ENCODE assay signal across 9 mouse cellular contexts in genomic region chr2:116059661-116060060, GRCm38 (mm10). TPM values are rescaled to one million over a fixed set of nuclear protein-coding genes. Genes with fewer than 3 reads are reported as not detected.
DNase-seq lines count a peak whose midpoint lies in the region; ATAC-seq and TF ChIP-seq lines count a peak whose summit lies in the region.
"Had no signal": no experiment of that assay in that cellular context is flagged by ENCODE, and none has a peak within 500 bp of the region (broad histone marks: within the 10 kb centered on the region; RNA-seq: fewer than 3 reads in every experiment).

No protein-coding gene starts in this region.

- H3K27ac ChIP-seq in heart, embryonic 10.5 days, result peak overlapping the region; percentile 99
- H3K27ac ChIP-seq in ES-Bruce4 (ENCODE audit: insufficient read depth, low read length), result no peak overlapping the region
- peak overlapping the region; percentile 39 for H3K27ac ChIP-seq in forebrain, embryonic 16.5 days (ENCODE audit: low read length)
- H3K27ac ChIP-seq in midbrain, embryonic 11.5 days (ENCODE audit: low read depth, low read length), result no peak overlapping the region; the same call in 1 of the 2 replicates
- H3K27ac ChIP-seq in gastrocnemius, adult 2 months, result no peak overlapping the region

- H3K9ac ChIP-seq in ES-Bruce4 (ENCODE audit: low read depth, poor library complexity, severe bottlenecking), result no peak overlapping the region
- peak overlapping the region; percentile 98 for H3K9ac ChIP-seq in forebrain, embryonic 16.5 days (replicated peaks; ENCODE audit: low read depth, low read length)
- peak overlapping the region; percentile 96 for H3K9ac ChIP-seq in midbrain, embryonic 11.5 days (ENCODE audit: low read length)

- H3K9me3 ChIP-seq in heart, embryonic 10.5 days, result no peaks in the 10 kb centered on the region
- H3K9me3 ChIP-seq in ES-Bruce4 (replicated peaks; ENCODE audit: control insufficient read depth, insufficient read depth, low read length, poor library complexity, severe bottlenecking), result no peaks in the 10 kb centered on the region
- no peaks in the 10 kb centered on the region for H3K9me3 ChIP-seq in forebrain, embryonic 16.5 days (ENCODE audit: control insufficient read depth, low read length)
- no peaks in the 10 kb centered on the region for H3K9me3 ChIP-seq in midbrain, embryonic 11.5 days (ENCODE audit: control insufficient read depth, low read length)

- peaks cover 33% of the 10 kb centered on the region; the same call in 1 of the 2 replicates for H3K36me3 ChIP-seq in heart, embryonic 10.5 days
- H3K36me3 ChIP-seq in ES-Bruce4 (ENCODE audit: control insufficient read depth, insufficient read depth, low read length, poor library complexity, severe bottlenecking), result no peaks in the 10 kb centered on the region
- no peaks in the 10 kb centered on the region for H3K36me3 ChIP-seq in forebrain, embryonic 16.5 days (ENCODE audit: control insufficient read depth, insufficient read depth)
- H3K36me3 ChIP-seq in midbrain, embryonic 11.5 days (ENCODE audit: control insufficient read depth, insufficient read depth, low read length), result no peaks in the 10 kb centered on the region

- DNase-seq in heart, embryonic 10.5 days (ENCODE audit: low spot score), result no peak
- no peak for DNase-seq in heart, postnatal 14 days
- DNase-seq in midbrain, embryonic 11.5 days (ENCODE audit: low spot score, missing footprints), result peak; percentile 79
- DNase-seq in gastrocnemius, adult 2 months, result no peak
- DNase-seq in testis, postnatal 10 days (ENCODE audit: low spot score), result no peak
- DNase-seq: cerebellum, postnatal 36 days had no signal

- 0 out of 2 replicates have a peak, but pooled peaks have one; percentile 19 for TF ChIP-seq EP300 in ES-Bruce4 (IDR thresholded peaks at IDR 0.05; ENCODE audit: insufficient read depth, low read depth, low read length)

- intact Hi-C loops in heart, postnatal 14 days (cut with DNase I), result loop anchor here (5.0 to 10.0 kb wide), 4 partner anchors 122 to 1435 kb away; partner anchors contain the start of gene BC052040
- intact Hi-C loops in gastrocnemius, adult 2 months (cut with DNase I), result loop anchor here (2.0 kb wide), 1 partner anchor 211 kb away; no protein-coding TSS in a partner anchor

- no peaks in the 10 kb centered on the region for H3K27me3 ChIP-seq in heart, embryonic 10.5 days (ENCODE audit: insufficient read depth, poor library complexity, severe bottlenecking)
- H3K27me3 ChIP-seq in ES-Bruce4 (ENCODE audit: control insufficient read depth, insufficient read depth, low read length, poor library complexity, severe bottlenecking), result peaks cover 34% of the 10 kb centered on the region
- H3K27me3 ChIP-seq in forebrain, embryonic 16.5 days (replicated peaks; ENCODE audit: control insufficient read depth, insufficient read depth, low read length), result no peaks in the 10 kb centered on the region
- H3K27me3 ChIP-seq in midbrain, embryonic 11.5 days (ENCODE audit: control insufficient read depth, insufficient read depth, low read length), result peaks cover 3% of the 10 kb centered on the region; the same call in 1 of the 2 replicates

- 65% methylated on average over 1 of the region's 1 CpGs for WGBS in heart, embryonic 10.5 days
- WGBS in forebrain, embryonic 16.5 days, result 11% methylated on average over 1 of the region's 1 CpGs
- 50% methylated on average over 1 of the region's 1 CpGs for WGBS in midbrain, embryonic 11.5 days

- peak; percentile 46 for ATAC-seq in forebrain, embryonic 16.5 days
- ATAC-seq in midbrain, embryonic 11.5 days (ENCODE audit: low FRiP score), result no peak
- no peak for ATAC-seq in erythroid progenitor cell, adult 5-6 weeks (replicated peaks; ENCODE audit: low FRiP score, poor library complexity, severe bottlenecking)

- TF ChIP-seq POLR2A in ES-Bruce4 (IDR thresholded peaks at IDR 0.05; ENCODE audit: insufficient read depth, low read length), result no peak

- no peak for TF ChIP-seq CTCF in ES-Bruce4 (IDR thresholded peaks at IDR 0.05; ENCODE audit: low read depth, low read length)
- no peak for TF ChIP-seq CTCF in gastrocnemius, adult 2 months (IDR thresholded peaks at IDR 0.05)

- peak overlapping the region; percentile 60 for H3K4me2 ChIP-seq in forebrain, embryonic 16.5 days (ENCODE audit: low read length)
- peak overlapping the region; percentile 81 for H3K4me2 ChIP-seq in midbrain, embryonic 11.5 days

- peak overlapping the region; percentile 93 for H3K4me3 ChIP-seq in heart, embryonic 10.5 days
- H3K4me3 ChIP-seq in ES-Bruce4 (ENCODE audit: low read depth, low read length), result no peak overlapping the region
- H3K4me3 ChIP-seq in forebrain, embryonic 16.5 days (replicated peaks; ENCODE audit: low read length), result peak overlapping the region; percentile 83
- peak overlapping the region; percentile 81 for H3K4me3 ChIP-seq in midbrain, embryonic 11.5 days (ENCODE audit: low read depth, low read length)
- no peak overlapping the region for H3K4me3 ChIP-seq in gastrocnemius, adult 2 months

- H3K4me1 ChIP-seq in heart, embryonic 10.5 days, result peaks cover 56% of the 10 kb centered on the region
- no peaks in the 10 kb centered on the region for H3K4me1 ChIP-seq in ES-Bruce4 (ENCODE audit: control insufficient read depth, insufficient read depth, low read length)
- H3K4me1 ChIP-seq in forebrain, embryonic 16.5 days (replicated peaks; ENCODE audit: control insufficient read depth, insufficient read depth, low read length), result peaks cover 19% of the 10 kb centered on the region
- peaks cover 40% of the 10 kb centered on the region for H3K4me1 ChIP-seq in midbrain, embryonic 11.5 days (ENCODE audit: control insufficient read depth, insufficient read depth, low read length)

RNA-seq across cellular contexts. Expression of gene Meis2, which starts 6.0 kb away (rescaled TPM):
- polyA plus RNA-seq in heart, embryonic 10.5 days (2016; fragmentation: Nextera tagmentation; extraction: Ambion mirVana), result 45.2 and 62.7 TPM in 2 replicates
- total RNA-seq in heart, postnatal 14 days (2021), result 10 to 100 TPM; 19.9 to 21.3 TPM
- 1.5 and 2.1 TPM in 2 replicates for polyA plus RNA-seq in ES-Bruce4 (2011; ENCODE audit: insufficient read depth, insufficient read length, low read depth, missing spikeins)
- polyA plus RNA-seq in forebrain, embryonic 16.5 days (2015; fragmentation: Nextera tagmentation; extraction: Ambion mirVana), result 143 and 154 TPM in 2 replicates
- polyA plus RNA-seq in midbrain, embryonic 11.5 days (2014; fragmentation: Nextera tagmentation; extraction: Ambion mirVana), result 52.2 and 56.5 TPM in 2 replicates
- total RNA-seq in gastrocnemius, adult 2 months (2021), result 1 to 10 TPM in 1 of 2 experiments, under 1 TPM in 1; 0.84 to 1.3 TPM
- not detected in 2 replicates for total RNA-seq in erythroid progenitor cell, adult 5-6 weeks (2015; ENCODE audit: low replicate concordance)
- not detected in 2 replicates for total RNA-seq in erythroid progenitor cell, adult 5-6 weeks (2017; ENCODE audit: low replicate concordance)

Comparison
In these comparisons a context has a peak if more than half of its experiments do, and no peak if none do; other contexts are left out.
1. H3K27ac ChIP-seq: peak in heart, embryonic 10.5 days (single experiment) and forebrain, embryonic 16.5 days (single experiment); none in ES-Bruce4 (single experiment), midbrain, embryonic 11.5 days (single experiment) and gastrocnemius, adult 2 months (single experiment).
2. H3K4me3 ChIP-seq: peak in heart, embryonic 10.5 days (single experiment), forebrain, embryonic 16.5 days (single experiment) and midbrain, embryonic 11.5 days (single experiment); none in ES-Bruce4 (single experiment) and gastrocnemius, adult 2 months (single experiment).
3. RNA of gene Meis2, which starts 6.0 kb away (polyA plus RNA-seq): 143 to 154 TPM in forebrain, embryonic 16.5 days, 45.2 to 62.7 TPM in heart, embryonic 10.5 days and 52.2 to 56.5 TPM in midbrain, embryonic 11.5 days; 1.5 to 2.1 TPM in ES-Bruce4; every median in the first group is over 10 times any median in the second.